27 mouse cellular contexts compared by ENCODE assay signal in genomic region chr8:106987557-106987956, GRCm38 (mm10). TPM values are rescaled to one million over a fixed set of nuclear protein-coding genes. Genes with fewer than 3 reads are reported as not detected.
DNase-seq lines count a peak whose midpoint lies in the region; ATAC-seq and TF ChIP-seq lines count a peak whose summit lies in the region.
"Had no signal": no experiment of that assay in that cellular context is flagged by ENCODE, and none has a peak within 500 bp of the region (broad histone marks: within the 10 kb centered on the region; RNA-seq: fewer than 3 reads in every experiment).

No protein-coding gene starts in this region.

- no peak for DNase-seq in heart, adult 2 months
- DNase-seq in heart, adult 9 months (ENCODE audit: low spot score in 2 of 2): no peak
- peak; percentile 22 for DNase-seq in lung, postnatal 10 days
- no peak for DNase-seq in lung, postnatal 36 days
- DNase-seq in Patski (ENCODE audit: low read depth, low spot score): peak; percentile 63
- no peak for DNase-seq in stomach, postnatal 0 days (ENCODE audit: low spot score)
- DNase-seq in cerebellum, adult 2 months: no peak
- DNase-seq: adrenal gland, adult 2 months; adrenal gland, postnatal 14 days; B cell, adult 2 months; cerebellum, adult 11-12 months; cerebellum, adult 9-10 months; cerebellum, postnatal 14 days; forebrain, postnatal 0 days; gastrocnemius, postnatal 36 days; heart, postnatal 36 days had no signal

- no peak for TF ChIP-seq EP300 in heart, adult 2 months (IDR thresholded peaks at IDR 0.05; ENCODE audit: insufficient read depth, low read depth, low read length)
- TF ChIP-seq EP300 in stomach, postnatal 0 days (optimal IDR thresholded peaks at IDR 0.05): no peak

- H3K4me2 ChIP-seq in stomach, postnatal 0 days (replicated peaks; ENCODE audit: low read depth): no peak overlapping the region
- H3K4me2 ChIP-seq: embryonic facial prominence, embryonic 12.5 days; embryonic facial prominence, embryonic 15.5 days; heart, embryonic 12.5 days; heart, embryonic 15.5 days; hindbrain, embryonic 13.5 days; intestine, embryonic 15.5 days had no signal

- peak; percentile 94 for ATAC-seq in Patski
- ATAC-seq in stomach, postnatal 0 days (ENCODE audit: low FRiP score, low TSS enrichment): peak; percentile 42; the same call in 1 of the 2 replicates
- ATAC-seq: forebrain, embryonic 14.5 days; forebrain, postnatal 0 days; hindbrain, embryonic 16.5 days; intestine, embryonic 15.5 days had no signal

- no peak for TF ChIP-seq POLR2A in heart, adult 2 months (IDR thresholded peaks at IDR 0.05; ENCODE audit: insufficient read depth, low read depth, low read length)
- no peak for TF ChIP-seq POLR2A in cerebellum, adult 2 months (IDR thresholded peaks at IDR 0.05; ENCODE audit: borderline replicate concordance, insufficient read depth, low read length)

- POLR2A ChIA-PET in Patski (lab: Charles Lee): interaction anchor here (1.4 kb wide), 1 partner anchor 52 kb away, joined by 4 read pairs; the partner anchor contains the start of gene Sntb2

- H3K4me3 ChIP-seq in heart, adult 2 months: no peak overlapping the region
- H3K4me3 ChIP-seq in stomach, postnatal 0 days (ENCODE audit: low read depth, low read length): no peak overlapping the region
- no peak overlapping the region for H3K4me3 ChIP-seq in cerebellum, adult 2 months (replicated peaks; ENCODE audit: insufficient read depth, low read depth, low read length)
- H3K4me3 ChIP-seq: embryonic facial prominence, embryonic 12.5 days; embryonic facial prominence, embryonic 15.5 days; heart, embryonic 12.5 days; heart, embryonic 15.5 days; hindbrain, embryonic 10.5 days; hindbrain, embryonic 13.5 days; intestine, embryonic 15.5 days had no signal

- no peak for TF ChIP-seq CTCF in heart, adult 2 months (IDR thresholded peaks at IDR 0.05)
- TF ChIP-seq CTCF in Patski (IDR thresholded peaks at IDR 0.05): no peak
- TF ChIP-seq CTCF in stomach, postnatal 0 days (IDR thresholded peaks at IDR 0.05; ENCODE audit: low read depth): no peak
- no peak for TF ChIP-seq CTCF in cerebellum, adult 2 months (IDR thresholded peaks at IDR 0.05; ENCODE audit: borderline replicate concordance, insufficient read depth, low read depth, low read length)

- in situ Hi-C loops in Patski (cut with MboI; ENCODE audit: low pct_unique_long_range_greater_than_20kb): loop anchor here (25.0 kb wide), 1 partner anchor 575 kb away; the partner anchor contains the start of gene Zfp90

- peaks cover 3% of the 10 kb centered on the region for H3K4me1 ChIP-seq in heart, adult 2 months (ENCODE audit: control insufficient read depth, insufficient read depth, low read length)
- no peaks in the 10 kb centered on the region for H3K4me1 ChIP-seq in stomach, postnatal 0 days (replicated peaks; ENCODE audit: control insufficient read depth, insufficient read depth)
- peaks cover 4% of the 10 kb centered on the region; the same call in 1 of the 2 replicates for H3K4me1 ChIP-seq in cerebellum, adult 2 months (ENCODE audit: control insufficient read depth, insufficient read depth, low read length)
- H3K4me1 ChIP-seq: embryonic facial prominence, embryonic 12.5 days; embryonic facial prominence, embryonic 15.5 days; heart, embryonic 12.5 days; heart, embryonic 15.5 days; hindbrain, embryonic 10.5 days; intestine, embryonic 15.5 days had no signal

- intact Hi-C loops in heart, adult 2 months (cut with DNase I): no loop called here

- H3K9me3 ChIP-seq in stomach, postnatal 0 days (ENCODE audit: control insufficient read depth, low read length): no peaks in the 10 kb centered on the region
- H3K9me3 ChIP-seq: embryonic facial prominence, embryonic 12.5 days; embryonic facial prominence, embryonic 15.5 days; G1E; heart, embryonic 12.5 days; heart, embryonic 15.5 days; hindbrain, embryonic 10.5 days; hindbrain, embryonic 13.5 days; intestine, embryonic 15.5 days had no signal

- CTCF ChIA-PET in Patski (lab: Charles Lee): interaction anchor here (0.8 to 3.4 kb wide), 4 partner anchors 9 to 49 kb away, joined by 3 to 13 read pairs (median 4); no protein-coding TSS in a partner anchor

- H3K27me3 ChIP-seq in heart, adult 2 months (ENCODE audit: control insufficient read depth, insufficient read depth, low read length): no peaks in the 10 kb centered on the region
- no peaks in the 10 kb centered on the region for H3K27me3 ChIP-seq in Patski
- H3K27me3 ChIP-seq in stomach, postnatal 0 days (ENCODE audit: control insufficient read depth, insufficient read depth, low read length): no peaks in the 10 kb centered on the region
- no peaks in the 10 kb centered on the region for H3K27me3 ChIP-seq in cerebellum, adult 2 months (ENCODE audit: control insufficient read depth, insufficient read depth, low read length)
- H3K27me3 ChIP-seq: CH12.LX; embryonic facial prominence, embryonic 12.5 days; embryonic facial prominence, embryonic 15.5 days; heart, embryonic 12.5 days; heart, embryonic 15.5 days; hindbrain, embryonic 13.5 days; intestine, embryonic 15.5 days had no signal

- no peaks in the 10 kb centered on the region; the same call in 1 of the 2 replicates for H3K36me3 ChIP-seq in heart, adult 2 months (ENCODE audit: control insufficient read depth, insufficient read depth, low read length)
- peaks cover 6% of the 10 kb centered on the region; the same call in 1 of the 2 replicates for H3K36me3 ChIP-seq in stomach, postnatal 0 days (ENCODE audit: control insufficient read depth, insufficient read depth, low read length)

- H3K27ac ChIP-seq in heart, adult 2 months: 0 out of 2 replicates have a peak overlapping the region, but pooled peaks have one; percentile 3
- no peak overlapping the region for H3K27ac ChIP-seq in stomach, postnatal 0 days (replicated peaks)
- H3K27ac ChIP-seq in cerebellum, adult 2 months (ENCODE audit: insufficient read depth, low read length): no peak overlapping the region; the same call in 1 of the 2 replicates
- H3K27ac ChIP-seq: embryonic facial prominence, embryonic 12.5 days; embryonic facial prominence, embryonic 15.5 days; heart, embryonic 15.5 days; hindbrain, embryonic 10.5 days; hindbrain, embryonic 13.5 days; intestine, embryonic 15.5 days had no signal

- no peaks in the 10 kb centered on the region; the same call in 1 of the 2 replicates for H3K79me2 ChIP-seq in heart, adult 2 months (replicated peaks; ENCODE audit: control insufficient read depth, insufficient read depth, low read length)

- H3K9ac ChIP-seq in heart, adult 2 months (ENCODE audit: low read depth, low read length): no peak overlapping the region
- no peak overlapping the region for H3K9ac ChIP-seq in stomach, postnatal 0 days (ENCODE audit: low read length)
- H3K9ac ChIP-seq: embryonic facial prominence, embryonic 12.5 days; embryonic facial prominence, embryonic 15.5 days; forebrain, postnatal 0 days; heart, embryonic 12.5 days; heart, embryonic 15.5 days; hindbrain, embryonic 13.5 days; intestine, embryonic 15.5 days had no signal

RNA-seq across cellular contexts. Expression of gene Vps4a, which starts 43.5 kb away (rescaled TPM):
- total RNA-seq in heart, adult 2 months (2021): 10 to 100 TPM; 57.1 to 58.3 TPM
- polyA plus RNA-seq in heart, adult 2 months (2012; rRNA removed): 32.3 and 53.6 TPM in 2 replicates
- 57.2 TPM for polyA plus RNA-seq in Patski (2021)
- 41.0 and 41.4 TPM in 2 replicates for polyA plus RNA-seq in stomach, postnatal 0 days (2015; fragmentation: Nextera tagmentation; extraction: Ambion mirVana)
- polyA plus RNA-seq in cerebellum, adult 2 months (2012; rRNA removed): 111 TPM in 2 replicates

RNA-seq across cellular contexts. Expression of gene Sntb2, which starts 52.0 kb away (rescaled TPM):
- total RNA-seq in heart, adult 2 months (2021): 10 to 100 TPM; 10.0 to 10.7 TPM
- polyA plus RNA-seq in heart, adult 2 months (2012; rRNA removed): 4.5 and 8.8 TPM in 2 replicates
- polyA plus RNA-seq in Patski (2021): 33.4 TPM
- polyA plus RNA-seq in stomach, postnatal 0 days (2015; fragmentation: Nextera tagmentation; extraction: Ambion mirVana): 9.1 and 10.2 TPM in 2 replicates
- 5.5 and 5.8 TPM in 2 replicates for polyA plus RNA-seq in cerebellum, adult 2 months (2012; rRNA removed)

Comparison
In these comparisons a context has a peak if more than half of its experiments do, and no peak if none do; other contexts are left out.
1. DNase-seq: peak in lung, postnatal 10 days (single experiment) and Patski (single experiment); none in heart, adult 2 months (0 of 2), heart, adult 9 months (0 of 2), lung, postnatal 36 days (single experiment), stomach, postnatal 0 days (single experiment) and cerebellum, adult 2 months (0 of 2).